Mouse (Mus musculus) myocyte (in vitro differentiated cells): ENCODE measurements around the gene Chd9. TPM values are rescaled to one million over a fixed set of nuclear protein-coding genes. Genes with fewer than 3 reads are reported as not detected.

Experiments used
- H3K27me3 ChIP-seq: one replicate; pipeline ENCODE4 v1.6.1; 2011; ENCODE audit not compliant: control insufficient read depth, insufficient read depth, insufficient read length
- H3K36me3 ChIP-seq: one replicate; pipeline ENCODE4 v1.6.1; 2011; ENCODE audit not compliant: control insufficient read depth, insufficient read depth
- H3K4me2 ChIP-seq: one replicate; pipeline ENCODE4 v1.6.1; 2011; ENCODE audit warnings: low read depth, control low read depth
- H3K4me3 ChIP-seq: one replicate; pipeline ENCODE4 v1.5.1; 2011; ENCODE audit warnings: mild to moderate bottlenecking, control low read depth, moderate library complexity
- H3K79me2 ChIP-seq: one replicate; pipeline ENCODE4 v1.6.1; 2011; ENCODE audit not compliant: control insufficient read depth, insufficient read depth
- H3ac ChIP-seq: one replicate; pipeline ENCODE4 v1.6.1; 2011; ENCODE audit not compliant: control insufficient read depth, insufficient read length
- CEBPB ChIP-seq: IDR thresholded peaks from 2 replicates; pipeline ENCODE4 v1.6.1; 2011; ENCODE audit warnings: mild to moderate bottlenecking, moderate library complexity; ENCODE audit not compliant: poor library complexity, insufficient read depth, severe bottlenecking
- E2F4 ChIP-seq: IDR thresholded peaks from one replicate; pipeline ENCODE4 v1.6.1; 2011; ENCODE audit warnings: mild to moderate bottlenecking, control low read depth, moderate library complexity; ENCODE audit not compliant: insufficient read depth
- MAX ChIP-seq: IDR thresholded peaks from one replicate; pipeline ENCODE4 v1.6.1; 2011; ENCODE audit warnings: low read depth, mild to moderate bottlenecking, control low read depth
- MYOD1 ChIP-seq, 3 experiments: IDR thresholded peaks; one replicate each; pipeline ENCODE4 v1.6.1; 2011; ENCODE audit warnings: control low read depth in 2 of 3, low read depth in 2 of 3, mild to moderate bottlenecking in 2 of 3, moderate library complexity in 1 of 3; ENCODE audit not compliant: insufficient read length in 2 of 3, control insufficient read depth in 1 of 3
- MYOG ChIP-seq, 3 experiments: IDR thresholded peaks; one replicate each; pipeline ENCODE4 v1.6.1; 2011; ENCODE audit warnings: control low read depth in 2 of 3, low read depth in 2 of 3, mild to moderate bottlenecking in 2 of 3; ENCODE audit not compliant: insufficient read length in 2 of 3, control insufficient read depth in 1 of 3, insufficient read depth in 1 of 3
- POLR2A ChIP-seq: IDR thresholded peaks from one replicate; pipeline ENCODE4 v1.6.1; 2011; ENCODE audit warnings: low read depth, mild to moderate bottlenecking, control low read depth, moderate library complexity; ENCODE audit not compliant: insufficient read length
- POLR2AphosphoS2 ChIP-seq: IDR thresholded peaks from one replicate; pipeline ENCODE4 v1.6.1; 2011; ENCODE audit warnings: low read depth, control low read depth; ENCODE audit not compliant: insufficient read length
- REST ChIP-seq: IDR thresholded peaks from one replicate; pipeline ENCODE4 v1.6.1; 2011; ENCODE audit warnings: mild to moderate bottlenecking, control low read depth, moderate library complexity; ENCODE audit not compliant: insufficient read depth, insufficient read length
- SRF ChIP-seq: IDR thresholded peaks from one replicate; pipeline ENCODE4 v1.6.1; 2011; ENCODE audit warnings: low read depth; ENCODE audit not compliant: control insufficient read depth, insufficient read length
- TCF12 ChIP-seq: IDR thresholded peaks from one replicate; pipeline ENCODE4 v1.6.1; 2011; ENCODE audit warnings: mild to moderate bottlenecking, control low read depth; ENCODE audit not compliant: poor library complexity, insufficient read depth, severe bottlenecking
- TCF3 ChIP-seq: IDR thresholded peaks from one replicate; pipeline ENCODE4 v1.6.1; 2011; ENCODE audit warnings: low read depth, control low read depth; ENCODE audit not compliant: insufficient read length
- USF1 ChIP-seq: IDR thresholded peaks from one replicate; pipeline ENCODE4 v1.6.1; 2011; ENCODE audit warnings: low read depth, mild to moderate bottlenecking, control low read depth, moderate library complexity
- polyA plus RNA-seq: library from polyadenylated mRNA; unstranded; fragments of >200 nt; fragmentation: generic; extraction: Trizol; gene quantifications from one replicate; pipeline ENCODE4 v1.2.1, GENCODE M21; 2012; ENCODE audit warnings: missing spikeins

Chd9 gene
- polyA plus RNA-seq, 1 experiment = 29.6 TPM

GRCm38 (mm10) chr8:90936840-90937239 is 108.7 kb downstream of the Chd9 start:
- Histone ChIP-seq H3K4me2 (no peak overlapping the region), H3K4me3 (no peak overlapping the region), H3K36me3 (no peaks in the 10 kb centered on the region), H3K79me2 (no peaks in the 10 kb centered on the region), H3K27me3 (no peaks in the 10 kb centered on the region), H3ac (no peak overlapping the region)
- TF ChIP-seq USF1 (no peak), TCF12 (no peak), MYOG (IDR thresholded peaks at IDR 0.05; ENCODE audit: control insufficient read depth in 1 of 3, insufficient read depth in 1 of 3, insufficient read length in 2 of 3, low read depth in 2 of 3) (no peak), SRF (no peak), POLR2AphosphoS2 (no peak), MAX (no peak), E2F4 (no peak), MYOD1 (IDR thresholded peaks at IDR 0.05; ENCODE audit: control insufficient read depth in 1 of 3, insufficient read length in 2 of 3, low read depth in 2 of 3) (no peak), CEBPB (no peak), REST (no peak), POLR2A (no peak), TCF3 (no peak)

- TF ChIP-seq USF1 = no peak
- no peak for TF ChIP-seq TCF12
- no peak for TF ChIP-seq MAX
- no peak for TF ChIP-seq REST
- TF ChIP-seq MYOD1 (IDR thresholded peaks at IDR 0.05; ENCODE audit: control insufficient read depth in 1 of 3, insufficient read length in 2 of 3, low read depth in 2 of 3) = no peak
- TF ChIP-seq POLR2A = no peak
- TF ChIP-seq CEBPB = no peak
- TF ChIP-seq SRF = no peak
- no peak for TF ChIP-seq MYOG (IDR thresholded peaks at IDR 0.05; ENCODE audit: control insufficient read depth in 1 of 3, insufficient read depth in 1 of 3, insufficient read length in 2 of 3, low read depth in 2 of 3)
- TF ChIP-seq POLR2AphosphoS2 = no peak
- no peak for TF ChIP-seq E2F4
- TF ChIP-seq TCF3 = no peak
- no peaks in the 10 kb centered on the region for H3K27me3 ChIP-seq
These were observed 110.3 kb downstream of the Chd9 start for GRCm38 (mm10) chr8:90938352-90938930.

GRCm38 (mm10) chr8:90939867-90940266 is 111.7 kb downstream of the Chd9 start:
- Histone ChIP-seq H3K4me2 (no peak overlapping the region), H3K36me3 (no peaks in the 10 kb centered on the region), H3ac (no peak overlapping the region), H3K79me2 (no peaks in the 10 kb centered on the region), H3K4me3 (no peak overlapping the region), H3K27me3 (no peaks in the 10 kb centered on the region)
- no peak for TF ChIP-seq POLR2A

More at GRCm38 (mm10) chr8:90938352-90938930, 110.3 kb downstream of the Chd9 start:
- H3K4me2 ChIP-seq = no peak overlapping the region
- H3ac ChIP-seq = no peak overlapping the region
- H3K36me3 ChIP-seq = no peaks in the 10 kb centered on the region
- H3K79me2 ChIP-seq = no peaks in the 10 kb centered on the region
- no peak overlapping the region for H3K4me3 ChIP-seq

GRCm38 (mm10) chr8:90943770-90944169 is 115.6 kb downstream of the Chd9 start:
- no peak overlapping the region for H3K4me2 ChIP-seq
- TF ChIP-seq E2F4 = no peak

GRCm38 (mm10) chr8:90954802-90955760 is 126.9 kb downstream of the Chd9 start:
- Histone ChIP-seq H3K27me3 (no peaks in the 10 kb centered on the region), H3K36me3 (no peaks in the 10 kb centered on the region), H3K4me2 (peak overlapping the region; percentile 95), H3ac (no peak overlapping the region), H3K79me2 (peaks cover 7% of the 10 kb centered on the region), H3K4me3 (peak overlapping the region; percentile 29)
- TF ChIP-seq MYOD1 (IDR thresholded peaks at IDR 0.05; ENCODE audit: control insufficient read depth in 1 of 3, insufficient read length in 2 of 3, low read depth in 2 of 3) = no peak
- peak; percentile 52 for TF ChIP-seq POLR2A

More at GRCm38 (mm10) chr8:90943770-90944169, 115.6 kb downstream of the Chd9 start:
- H3K4me3 ChIP-seq = no peak overlapping the region
- H3K27me3 ChIP-seq = no peaks in the 10 kb centered on the region
- H3ac ChIP-seq = no peak overlapping the region
- no peaks in the 10 kb centered on the region for H3K79me2 ChIP-seq
- no peaks in the 10 kb centered on the region for H3K36me3 ChIP-seq
